Comparison of ENCODE assay signal across 8 mouse cellular contexts in the genomic region with DNA sequence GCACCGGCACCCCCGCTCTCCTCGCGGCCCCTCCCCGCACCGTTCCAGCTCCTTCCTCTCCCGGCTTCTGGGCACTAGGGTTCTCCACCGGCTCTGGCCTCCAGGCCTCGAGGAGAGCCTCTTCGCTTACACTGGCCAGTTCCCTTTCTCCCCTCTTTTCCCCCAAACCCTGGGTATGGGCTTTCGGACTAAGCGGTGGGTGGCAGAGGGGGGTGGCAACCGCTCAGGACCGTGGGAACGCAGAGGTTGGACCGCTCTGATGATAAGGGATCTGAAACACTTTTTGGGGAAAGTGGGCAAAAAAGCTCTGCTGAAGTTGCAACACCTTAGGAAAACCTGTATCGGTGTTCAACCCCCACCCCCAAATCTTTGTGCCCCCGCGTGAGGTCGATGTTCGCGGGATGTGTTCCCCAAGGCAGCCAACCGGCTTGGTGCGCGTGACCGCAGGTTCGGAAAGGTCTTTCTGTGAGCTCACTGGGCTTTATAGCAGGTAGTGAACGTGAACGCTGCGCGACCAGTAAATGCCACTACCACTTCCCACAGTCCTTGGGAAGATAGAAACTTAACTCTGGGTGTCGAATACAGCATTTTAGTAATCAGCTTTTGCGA. TPM values are rescaled to one million over a fixed set of nuclear protein-coding genes. Genes with fewer than 3 reads are reported as not detected.
DNase-seq lines count a peak whose midpoint lies in the region; ATAC-seq and TF ChIP-seq lines count a peak whose summit lies in the region.

No protein-coding gene starts in this region.

- peak; percentile 18 for ATAC-seq in CD4-positive, CD25-positive, alpha-beta regulatory T cell, adult 4 months
- ATAC-seq in heart, embryonic 14.5 days (ENCODE audit: insufficient number of reproducible peaks, insufficient read depth, low FRiP score, low read depth), result no peak
- ATAC-seq in kidney, embryonic 16.5 days (ENCODE audit: low FRiP score, low TSS enrichment), result peak; percentile 69
- no peak; the same call in none of the 2 replicates for ATAC-seq in liver, embryonic 16.5 days (ENCODE audit: low read depth)
- no peak for ATAC-seq in neural tube, embryonic 13.5 days (ENCODE audit: low read depth)

- no peaks in the 10 kb centered on the region; the same call in 1 of the 2 replicates for H3K4me1 ChIP-seq in cortical plate, adult 2 months (ENCODE audit: control insufficient read depth, insufficient read depth, low read length)
- peaks cover 5 to 7% of the 10 kb centered on the region in 2 experiments; a peak in 3 of 4 replicates for H3K4me1 ChIP-seq in heart, embryonic 14.5 days (ENCODE audit: control insufficient read depth in 2 of 2, insufficient read depth in 2 of 2, low read length in 2 of 2)
- peaks cover 9% of the 10 kb centered on the region; the same call in 1 of the 2 replicates for H3K4me1 ChIP-seq in kidney, embryonic 16.5 days (ENCODE audit: insufficient read depth, low read length)
- no peaks in the 10 kb centered on the region; the same call in none of the 2 replicates for H3K4me1 ChIP-seq in liver, embryonic 16.5 days (ENCODE audit: control insufficient read depth, low read depth, low read length)
- peaks cover 22% of the 10 kb centered on the region for H3K4me1 ChIP-seq in neural tube, embryonic 13.5 days (replicated peaks)

- H3K36me3 ChIP-seq in heart, embryonic 14.5 days (ENCODE audit: control insufficient read depth, insufficient read depth, low read length), result no peaks in the 10 kb centered on the region
- no peaks in the 10 kb centered on the region for H3K36me3 ChIP-seq in kidney, embryonic 16.5 days (ENCODE audit: insufficient read depth, low read length)
- no peaks in the 10 kb centered on the region for H3K36me3 ChIP-seq in liver, embryonic 16.5 days (ENCODE audit: control insufficient read depth, insufficient read depth)
- no peaks in the 10 kb centered on the region for H3K36me3 ChIP-seq in neural tube, embryonic 13.5 days

- H3K27ac ChIP-seq in cortical plate, adult 2 months (ENCODE audit: insufficient read depth, low read length), result peak overlapping the region; percentile 39
- H3K27ac ChIP-seq in heart, embryonic 14.5 days (replicated peaks in 1 of 2; ENCODE audit: control insufficient read depth in 1 of 2, insufficient read depth in 1 of 2, low read depth in 2 of 2, low read length in 2 of 2), result peak overlapping the region in 1 of 2 experiments; percentile 55; a peak in 1 of 4 replicates
- peak overlapping the region; percentile 90 for H3K27ac ChIP-seq in kidney, embryonic 16.5 days (ENCODE audit: low read length)
- peak overlapping the region; percentile 18; the same call in 1 of the 2 replicates for H3K27ac ChIP-seq in liver, embryonic 16.5 days (ENCODE audit: low read length)
- peak overlapping the region; percentile 94 for H3K27ac ChIP-seq in neural tube, embryonic 13.5 days (replicated peaks)

- TF ChIP-seq POLR2A in cortical plate, adult 2 months (IDR thresholded peaks at IDR 0.05; ENCODE audit: extremely low read depth, insufficient read depth, low read length), result no peak

- DNase-seq in NIH3T3 (ENCODE audit: low read depth), result peak; percentile 11
- DNase-seq in testis, postnatal 14 days (ENCODE audit: low spot score), result no peak

- H3K4me3 ChIP-seq in cortical plate, adult 2 months (ENCODE audit: insufficient read depth, low read length), result peak overlapping the region; percentile 89
- H3K4me3 ChIP-seq in heart, embryonic 14.5 days (ENCODE audit: control insufficient read depth in 1 of 2, insufficient read depth in 1 of 2, low read depth in 1 of 2, low read length in 2 of 2), result peak overlapping the region; percentile 70 to 92
- H3K4me3 ChIP-seq in kidney, embryonic 16.5 days (ENCODE audit: low read length), result peak overlapping the region; percentile 77
- peak overlapping the region; percentile 64 for H3K4me3 ChIP-seq in liver, embryonic 16.5 days (ENCODE audit: low read depth, low read length)
- H3K4me3 ChIP-seq in neural tube, embryonic 13.5 days, result peak overlapping the region; percentile 84

- H3K4me2 ChIP-seq in heart, embryonic 14.5 days (ENCODE audit: low read length), result peak overlapping the region; percentile 100
- peak overlapping the region; percentile 89 for H3K4me2 ChIP-seq in kidney, embryonic 16.5 days (replicated peaks; ENCODE audit: low read depth, low read length)
- peak overlapping the region; percentile 71 for H3K4me2 ChIP-seq in liver, embryonic 16.5 days (ENCODE audit: low read depth, low read length)
- peak overlapping the region; percentile 93 for H3K4me2 ChIP-seq in neural tube, embryonic 13.5 days

- H3K9ac ChIP-seq in heart, embryonic 14.5 days (ENCODE audit: low read length), result peak overlapping the region; percentile 78
- peak overlapping the region; percentile 87 for H3K9ac ChIP-seq in kidney, embryonic 16.5 days (replicated peaks; ENCODE audit: low read length)
- peak overlapping the region; percentile 71 for H3K9ac ChIP-seq in liver, embryonic 16.5 days (ENCODE audit: low read depth, low read length)
- peak overlapping the region; percentile 90 for H3K9ac ChIP-seq in neural tube, embryonic 13.5 days

- H3K9me3 ChIP-seq in heart, embryonic 14.5 days (ENCODE audit: control insufficient read depth, low read length), result no peaks in the 10 kb centered on the region
- H3K9me3 ChIP-seq in kidney, embryonic 16.5 days (ENCODE audit: low read length), result no peaks in the 10 kb centered on the region
- H3K9me3 ChIP-seq in liver, embryonic 16.5 days (replicated peaks; ENCODE audit: control insufficient read depth, low read length), result no peaks in the 10 kb centered on the region
- no peaks in the 10 kb centered on the region for H3K9me3 ChIP-seq in neural tube, embryonic 13.5 days

- under 1% methylated on average over 33 of the region's 33 CpGs for WGBS in heart, embryonic 14.5 days
- under 1% methylated on average over 33 of the region's 33 CpGs for WGBS in kidney, embryonic 16.5 days
- under 1% methylated on average over 33 of the region's 33 CpGs for WGBS in liver, embryonic 16.5 days (ENCODE audit: insufficient replicate concordance)
- WGBS in neural tube, embryonic 13.5 days, result under 1% methylated on average over 33 of the region's 33 CpGs

- no peaks in the 10 kb centered on the region for H3K27me3 ChIP-seq in heart, embryonic 14.5 days (ENCODE audit: control insufficient read depth, insufficient read depth, low read length)
- H3K27me3 ChIP-seq in kidney, embryonic 16.5 days (ENCODE audit: insufficient read depth, low read length), result no peaks in the 10 kb centered on the region; the same call in 1 of the 2 replicates
- peaks cover 29% of the 10 kb centered on the region for H3K27me3 ChIP-seq in liver, embryonic 16.5 days (ENCODE audit: control insufficient read depth, insufficient read depth, low read depth, low read length)
- H3K27me3 ChIP-seq in neural tube, embryonic 13.5 days, result 0 out of 2 replicates have a peak, but pooled peaks cover 5% of the 10 kb centered on the region

- no peak for TF ChIP-seq CTCF in cortical plate, adult 2 months (IDR thresholded peaks at IDR 0.05; ENCODE audit: extremely low read depth, insufficient read depth, low read length)

RNA-seq across cellular contexts. Expression of a gene that starts 1.0 kb away (rescaled TPM):
- 10 to 100 TPM; 50.3 to 52.7 TPM for polyA plus RNA-seq in CD4-positive, CD25-positive, alpha-beta regulatory T cell, adult 4 months (2017; shearing (Covaris generic))
- 34.2 and 38.3 TPM in 2 replicates for polyA plus RNA-seq in cortical plate, adult 2 months (2012; rRNA removed)
- 4.9 and 5.3 TPM in 2 replicates for polyA plus RNA-seq in heart, embryonic 14.5 days (2014; fragmentation: Nextera tagmentation; extraction: Ambion mirVana)
- polyA plus RNA-seq in kidney, embryonic 16.5 days (2015; fragmentation: Nextera tagmentation; extraction: Ambion mirVana), result 24.7 and 27.1 TPM in 2 replicates
- 2.2 and 2.7 TPM in 2 replicates for polyA plus RNA-seq in liver, embryonic 16.5 days (2015; fragmentation: Nextera tagmentation; extraction: Ambion mirVana)
- polyA plus RNA-seq in neural tube, embryonic 13.5 days (2015; fragmentation: Nextera tagmentation; extraction: Ambion mirVana), result 29.7 and 33.4 TPM in 2 replicates

Comparison
In these comparisons a context has a peak if more than half of its experiments do, and no peak if none do; other contexts are left out.
1. ATAC-seq: peak in CD4-positive, CD25-positive, alpha-beta regulatory T cell, adult 4 months (single experiment) and kidney, embryonic 16.5 days (single experiment); none in heart, embryonic 14.5 days (single experiment), liver, embryonic 16.5 days (single experiment) and neural tube, embryonic 13.5 days (single experiment).
2. Peak in every context shown above with its lines, with median percentiles within 50 percentile points of each other: H3K4me3 ChIP-seq, H3K4me2 ChIP-seq and H3K9ac ChIP-seq.